Mouse (Mus musculus) forebrain, embryonic 12.5 days (tissue): ENCODE results near the gene Cnpy2. TPM values are rescaled to one million over a fixed set of nuclear protein-coding genes. Genes with fewer than 3 reads are reported as not detected.

Source experiments
- ATAC-seq: fragments of 200-750 bp; cut with Nextera tagmentation; 2 replicates; pipeline ENCODE4 v1.8.0; 2017; ENCODE audit warnings: moderate TSS enrichment; ENCODE audit not compliant: low FRiP score
- H3K27ac ChIP-seq: fragments of 300-500 bp; sonication (generic); 2 replicates; pipeline ENCODE4 v1.5.1; 2016; ENCODE audit warnings: mild to moderate bottlenecking
- H3K27me3 ChIP-seq: fragments of 300-500 bp; sonication (generic); 2 replicates; pipeline ENCODE4 v1.6.1; 2016; ENCODE audit warnings: mild to moderate bottlenecking
- H3K36me3 ChIP-seq: fragments of 300-500 bp; sonication (generic); replicated peaks from 2 replicates; pipeline ENCODE4 v1.6.1; 2016; ENCODE audit warnings: mild to moderate bottlenecking
- H3K4me1 ChIP-seq: fragments of 300-500 bp; sonication (generic); 2 replicates; pipeline ENCODE4 v1.6.1; 2016
- H3K4me2 ChIP-seq: fragments of 300-500 bp; sonication (generic); 2 replicates; pipeline ENCODE4 v1.6.1; 2016; ENCODE audit warnings: mild to moderate bottlenecking, moderate library complexity
- H3K4me3 ChIP-seq: fragments of 300-500 bp; sonication (generic); replicated peaks from 2 replicates; pipeline ENCODE4 v1.5.1; 2016; ENCODE audit warnings: mild to moderate bottlenecking
- H3K9ac ChIP-seq: fragments of 300-500 bp; sonication (generic); 2 replicates; pipeline ENCODE4 v1.6.1; 2016; ENCODE audit warnings: mild to moderate bottlenecking
- H3K9me3 ChIP-seq: fragments of 300-500 bp; sonication (generic); 2 replicates; pipeline ENCODE4 v1.6.1; 2016
- whole genome bisulfite sequencing: fragments of 180-500 bp; shearing (Covaris S2); methylation state at CpG from one replicate; pipeline ENCODE4 v1.1.7; 2016; 5-methylcytosine and 5-hydroxymethylcytosine counted together
- polyA plus RNA-seq: library from polyadenylated mRNA; unstranded; fragments of >200 nt; fragmentation: Nextera tagmentation; extraction: Ambion mirVana; gene quantifications from 2 replicates; pipeline ENCODE4 v1.2.1, GENCODE M21; 2016

Gene Cnpy2
- polyA plus RNA-seq, 1 experiment from 2014 or later = 212 TPM

- Histone ChIP-seq H3K9me3 (no peaks in the 10 kb centered on the region), H3K27me3 (0 out of 2 replicates have a peak, but pooled peaks cover 3% of the 10 kb centered on the region), H3K4me1 (peaks cover 13% of the 10 kb centered on the region), H3K4me2 (no peak overlapping the region), H3K36me3 (0 out of 2 replicates have a peak, but pooled peaks cover 2% of the 10 kb centered on the region), H3K4me3 (no peak overlapping the region), H3K27ac (no peak overlapping the region), H3K9ac (no peak overlapping the region)
- WGBS = 81% methylated on average over 11 of the region's 11 CpGs
- ATAC-seq = no peak
Observed at GRCm38 (mm10) chr10:128297622-128298021, 24.6 kb upstream of the Cnpy2 start.

DNA sequence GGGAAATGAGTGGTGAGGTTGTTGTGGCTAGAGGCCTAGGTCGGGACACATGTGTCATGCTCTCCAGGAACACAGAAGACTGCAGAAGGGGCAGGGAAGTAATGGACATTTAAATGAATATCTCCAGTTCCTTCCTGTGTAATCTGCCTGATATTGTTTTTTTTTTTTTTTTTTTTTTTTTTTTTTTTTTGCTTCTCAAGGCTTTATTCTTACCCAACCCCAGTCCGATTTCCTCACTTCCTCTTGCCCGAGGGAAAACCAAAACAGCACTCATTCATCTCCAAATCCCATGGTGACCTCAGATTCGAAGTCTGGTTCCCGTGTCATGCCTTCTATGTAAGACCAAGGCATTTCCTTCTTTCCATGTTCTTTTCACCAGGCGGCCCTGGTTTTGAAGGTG lies 24.0 kb upstream of the Cnpy2 start:
- ATAC-seq = no peak
- H3K9me3 ChIP-seq = no peaks in the 10 kb centered on the region
- no peaks in the 10 kb centered on the region for H3K36me3 ChIP-seq
- H3K27me3 ChIP-seq = 0 out of 2 replicates have a peak, but pooled peaks cover 3% of the 10 kb centered on the region
- no peak overlapping the region for H3K4me2 ChIP-seq
- H3K9ac ChIP-seq = no peak overlapping the region
- peaks cover 13% of the 10 kb centered on the region for H3K4me1 ChIP-seq
- no peak overlapping the region for H3K4me3 ChIP-seq
- 80% methylated on average over 6 of the region's 6 CpGs for WGBS
- no peak overlapping the region for H3K27ac ChIP-seq

DNA sequence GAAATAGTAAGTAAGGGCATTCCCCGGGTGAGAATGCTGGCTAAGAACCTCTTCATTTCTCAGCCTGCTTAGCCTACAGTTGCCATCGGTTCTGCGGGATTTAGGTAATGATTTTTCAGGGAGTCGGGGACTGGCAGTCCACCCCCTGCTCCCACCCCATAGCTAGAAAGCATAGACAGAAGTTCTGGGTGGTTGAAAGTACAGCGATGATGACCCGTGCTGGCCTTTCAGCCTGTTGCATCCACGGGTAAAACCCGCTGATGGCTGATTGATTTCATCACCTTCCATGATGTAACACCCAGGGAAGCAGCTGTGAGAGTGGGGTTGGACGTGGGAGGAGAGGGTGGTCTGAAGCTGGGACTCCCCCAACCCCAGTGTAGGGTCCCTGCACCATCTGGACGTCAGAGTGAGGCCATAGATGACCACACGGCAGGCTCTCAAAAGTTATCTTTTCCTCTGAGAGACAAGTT lies 23.5 kb upstream of the Cnpy2 start, which contains the start of gene Il23a:
TSS of gene Il23a (minus strand) at position 51 of the 470 bp plus-strand sequence.
- 85% methylated on average over 11 of the region's 11 CpGs for WGBS
- Histone ChIP-seq H3K36me3 (no peaks in the 10 kb centered on the region), H3K9me3 (no peaks in the 10 kb centered on the region), H3K27ac (no peak within 1 kb of the TSS), H3K9ac (no peak within 1 kb of the TSS), H3K27me3 (0 out of 2 replicates have a peak, but pooled peaks cover 3% of the 10 kb centered on the region), H3K4me3 (no peak within 1 kb of the TSS), H3K4me2 (no peak within 1 kb of the TSS), H3K4me1 (peaks cover 14% of the 10 kb centered on the region)
- ATAC-seq = no peak

DNA sequence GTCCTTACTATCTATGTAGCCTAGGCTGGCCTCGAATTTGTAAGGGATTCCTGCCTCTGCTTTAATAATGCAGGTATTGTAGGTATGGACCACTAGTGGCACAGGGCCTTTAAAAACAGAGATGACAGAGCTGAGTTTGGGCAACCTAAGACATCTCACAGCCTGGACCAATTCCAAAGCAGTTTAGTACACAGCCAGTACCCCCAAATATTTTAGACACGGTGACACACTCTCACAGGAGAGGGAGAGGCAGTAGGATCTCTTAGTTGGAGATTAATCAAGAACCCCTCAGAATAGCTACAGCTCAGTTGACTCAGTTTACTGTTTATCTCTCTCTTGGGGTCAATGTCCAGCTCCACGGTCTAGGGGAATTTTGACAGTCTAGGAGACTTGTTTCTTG lies 19.9 kb upstream of the Cnpy2 start:
- H3K4me2 ChIP-seq = peak overlapping the region; percentile 73
- ATAC-seq = no peak
- 0 out of 2 replicates have a peak, but pooled peaks cover 3% of the 10 kb centered on the region for H3K27me3 ChIP-seq
- no peaks in the 10 kb centered on the region for H3K36me3 ChIP-seq
- H3K4me1 ChIP-seq = peaks cover 19% of the 10 kb centered on the region
- H3K27ac ChIP-seq = peak overlapping the region; percentile 93
- peak overlapping the region; percentile 54 for H3K4me3 ChIP-seq
- peak overlapping the region; percentile 71 for H3K9ac ChIP-seq
- no peaks in the 10 kb centered on the region for H3K9me3 ChIP-seq
- WGBS = 44% methylated on average over 3 of the region's 3 CpGs

DNA sequence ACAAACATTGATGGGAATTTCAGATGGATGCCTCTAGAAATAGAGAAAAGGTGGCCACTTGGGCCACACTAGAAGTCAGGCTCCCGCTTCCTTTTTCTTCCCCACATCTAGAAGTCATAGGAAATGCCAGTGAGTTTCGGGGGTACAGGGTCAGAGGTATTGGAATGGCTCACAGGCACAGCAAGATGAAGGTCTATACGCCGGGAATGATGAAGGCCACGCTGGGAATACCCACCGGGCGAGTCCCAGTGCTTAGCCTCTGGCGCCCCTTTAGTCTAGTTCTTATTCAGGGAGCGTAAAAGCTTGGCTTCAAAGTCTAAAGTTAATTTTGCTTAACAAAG lies 19.5 kb upstream of the Cnpy2 start:
- H3K9me3 ChIP-seq = no peaks in the 10 kb centered on the region
- under 1% methylated on average over 9 of the region's 9 CpGs for WGBS
- 0 out of 2 replicates have a peak, but pooled peaks cover 3% of the 10 kb centered on the region for H3K27me3 ChIP-seq
- H3K4me2 ChIP-seq = peak overlapping the region; percentile 73
- peak overlapping the region; percentile 71 for H3K9ac ChIP-seq
- peak overlapping the region; percentile 93 for H3K27ac ChIP-seq
- H3K4me3 ChIP-seq = peak overlapping the region; percentile 54
- H3K36me3 ChIP-seq = no peaks in the 10 kb centered on the region
- H3K4me1 ChIP-seq = peaks cover 19% of the 10 kb centered on the region
- peak; percentile 53 for ATAC-seq

- H3K9ac ChIP-seq = peak within 1 kb of the TSS; percentile 71
- WGBS = 2% methylated on average over 37 of the region's 37 CpGs
- H3K4me1 ChIP-seq = peaks cover 19% of the 10 kb centered on the region
- 0 out of 2 replicates have a peak, but pooled peaks cover 3% of the 10 kb centered on the region for H3K27me3 ChIP-seq
- H3K36me3 ChIP-seq = peaks cover 6% of the 10 kb centered on the region
- H3K4me3 ChIP-seq = peak within 1 kb of the TSS; percentile 54
- peak within 1 kb of the TSS; percentile 73 for H3K4me2 ChIP-seq
- H3K27ac ChIP-seq = peak within 1 kb of the TSS; percentile 93
- no peaks in the 10 kb centered on the region for H3K9me3 ChIP-seq
- peak; percentile 99 for ATAC-seq
Observed at GRCm38 (mm10) chr10:128303126-128304021, 18.9 kb upstream of the Cnpy2 start, which contains the start of gene Pan2. Gene Pan2 (plus strand): TSS chr10:128303335.

- no peaks in the 10 kb centered on the region for H3K9me3 ChIP-seq
- H3K9ac ChIP-seq = no peak overlapping the region
- H3K4me3 ChIP-seq = no peak overlapping the region
- H3K4me1 ChIP-seq = peaks cover 6% of the 10 kb centered on the region
- no peak for ATAC-seq
- H3K27ac ChIP-seq = no peak overlapping the region
- WGBS = 92% methylated on average over 7 of the region's 7 CpGs
- H3K4me2 ChIP-seq = no peak overlapping the region
- peaks cover 60% of the 10 kb centered on the region for H3K36me3 ChIP-seq
- no peaks in the 10 kb centered on the region for H3K27me3 ChIP-seq
Observed at GRCm38 (mm10) chr10:128309654-128310053, 12.6 kb upstream of the Cnpy2 start.

DNA sequence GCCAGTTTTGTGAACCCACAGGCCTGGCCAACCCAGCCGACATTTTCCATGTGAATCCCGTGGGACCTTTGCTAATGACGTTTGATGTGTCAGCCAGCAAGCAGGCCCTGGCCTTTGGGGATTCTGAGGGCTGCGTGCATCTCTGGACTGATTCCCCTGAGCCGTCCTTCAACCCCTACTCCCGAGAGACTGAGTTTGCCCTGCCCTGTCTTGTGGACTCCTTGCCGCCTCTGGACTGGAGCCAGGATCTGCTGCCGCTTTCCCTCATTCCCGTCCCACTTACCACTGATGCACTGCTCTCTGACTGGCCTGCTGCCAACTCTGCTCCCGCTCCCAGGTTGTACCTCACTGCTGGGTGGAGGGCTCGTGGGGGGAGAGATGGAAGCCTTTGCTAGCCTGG lies 12.1 kb upstream of the Cnpy2 start:
- no peak for ATAC-seq
- no peak overlapping the region for H3K4me2 ChIP-seq
- H3K9ac ChIP-seq = peak overlapping the region; percentile 25; the same call in 1 of the 2 replicates
- H3K4me3 ChIP-seq = no peak overlapping the region
- H3K9me3 ChIP-seq = no peaks in the 10 kb centered on the region
- H3K27me3 ChIP-seq = no peaks in the 10 kb centered on the region
- no peak overlapping the region for H3K27ac ChIP-seq
- H3K36me3 ChIP-seq = peaks cover 65% of the 10 kb centered on the region
- WGBS = 74% methylated on average over 11 of the region's 11 CpGs
- H3K4me1 ChIP-seq = peaks cover 5% of the 10 kb centered on the region; the same call in 1 of the 2 replicates

DNA sequence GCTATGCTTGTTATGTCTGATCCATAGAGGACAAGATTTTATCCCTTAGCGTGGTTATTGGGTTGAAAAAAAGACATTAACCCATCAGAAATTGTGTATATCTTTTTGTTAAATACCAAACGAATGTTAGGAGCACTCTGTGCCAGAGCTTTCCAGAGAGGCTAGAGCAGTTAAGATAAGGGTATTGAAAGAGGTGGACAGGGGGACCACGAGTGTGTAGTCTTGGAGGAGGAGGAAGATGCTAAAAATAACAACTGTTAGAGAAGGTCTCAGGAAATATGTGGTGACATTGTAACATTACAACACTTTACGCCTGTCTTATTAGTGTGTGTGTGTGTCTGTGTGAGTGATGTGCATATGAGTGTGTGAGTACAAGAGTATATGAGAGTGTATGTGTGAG lies 11.4 kb upstream of the Cnpy2 start:
- WGBS = 90% methylated on average over 4 of the region's 4 CpGs
- Histone ChIP-seq H3K27me3 (no peaks in the 10 kb centered on the region), H3K9ac (0 out of 2 replicates have a peak overlapping the region, but pooled peaks have one; percentile 12), H3K36me3 (peaks cover 72% of the 10 kb centered on the region), H3K4me2 (no peak overlapping the region), H3K27ac (no peak overlapping the region), H3K9me3 (no peaks in the 10 kb centered on the region), H3K4me1 (peaks cover 5% of the 10 kb centered on the region; the same call in 1 of the 2 replicates), H3K4me3 (no peak overlapping the region)
- ATAC-seq = no peak

DNA sequence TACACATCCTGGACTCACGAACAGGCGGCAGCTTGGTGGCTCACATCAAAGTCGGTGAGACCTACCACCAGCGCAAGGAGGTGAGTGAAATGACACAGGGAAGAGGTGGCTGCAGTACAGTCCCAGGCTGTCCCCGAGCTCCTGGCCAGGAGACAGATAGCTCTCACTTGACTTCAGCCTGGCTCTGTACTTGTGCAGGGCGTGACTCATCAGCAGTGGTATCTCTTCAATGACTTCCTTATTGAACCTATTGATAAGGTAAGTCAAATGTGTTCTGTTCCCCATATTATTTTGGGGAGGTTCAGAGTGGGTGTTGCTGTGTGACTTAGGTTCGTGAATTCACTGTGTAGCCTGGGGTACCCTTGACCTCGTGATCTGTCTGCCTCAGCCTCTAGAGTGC lies 6.7 kb upstream of the Cnpy2 start:
- Histone ChIP-seq H3K36me3 (peaks cover 89% of the 10 kb centered on the region), H3K9ac (no peak overlapping the region), H3K27ac (no peak overlapping the region), H3K9me3 (no peaks in the 10 kb centered on the region), H3K27me3 (no peaks in the 10 kb centered on the region), H3K4me3 (no peak overlapping the region), H3K4me1 (no peaks in the 10 kb centered on the region), H3K4me2 (no peak overlapping the region)
- WGBS = 96% methylated on average over 8 of the region's 8 CpGs
- no peak for ATAC-seq

- Histone ChIP-seq H3K36me3 (peaks cover 62% of the 10 kb centered on the region), H3K27me3 (no peaks in the 10 kb centered on the region), H3K4me2 (peak overlapping the region; percentile 75), H3K4me1 (peaks cover 19% of the 10 kb centered on the region), H3K9ac (peak overlapping the region; percentile 38; the same call in 1 of the 2 replicates), H3K4me3 (peak overlapping the region; percentile 69), H3K27ac (peak overlapping the region; percentile 80), H3K9me3 (no peaks in the 10 kb centered on the region)
- 67% methylated on average over 12 of the region's 12 CpGs for WGBS
- no peak for ATAC-seq
Observed at GRCm38 (mm10) chr10:128321641-128322040, 618 bp upstream of the Cnpy2 start.

GRCm38 (mm10) chr10:128323516-128323915 lies 1.3 kb downstream of the Cnpy2 start:
- peak overlapping the region; percentile 69 for H3K4me3 ChIP-seq
- WGBS = 88% methylated on average over 8 of the region's 8 CpGs
- H3K9me3 ChIP-seq = no peaks in the 10 kb centered on the region
- no peak for ATAC-seq
- peak overlapping the region; percentile 75 for H3K4me2 ChIP-seq
- H3K27me3 ChIP-seq = no peaks in the 10 kb centered on the region
- 0 out of 2 replicates have a peak overlapping the region, but pooled peaks have one; percentile 95 for H3K27ac ChIP-seq
- H3K36me3 ChIP-seq = peaks cover 63% of the 10 kb centered on the region
- H3K4me1 ChIP-seq = peaks cover 19% of the 10 kb centered on the region
- peak overlapping the region; percentile 92 for H3K9ac ChIP-seq
